Mouse (Mus musculus) spleen, adult 2 months (tissue): ENCODE data around the gene Nup107. TPM values are rescaled to one million over a fixed set of nuclear protein-coding genes. Genes with fewer than 3 reads are reported as not detected.
A peak's percentile ranks its signal among the peaks of the same experiment; 100 is the strongest.

Experiments used
- DNase-seq, 2 experiments: peaks; one replicate each; pipeline versions ENCODE4 v3.0.0 to v3.0.0-alpha.2; 2012 to 2021; ENCODE audit warnings: low spot score in 2 of 2, low read depth in 1 of 2
- H3K27ac ChIP-seq: fragments of 200-500 bp; 2 replicates; pipeline ENCODE4 v1.5.1; 2012; ENCODE audit warnings: low read length, inconsistent platforms; ENCODE audit not compliant: insufficient read depth
- H3K27me3 ChIP-seq: fragments of 200-500 bp; 2 replicates; pipeline ENCODE4 v1.6.1; 2012; ENCODE audit warnings: mild to moderate bottlenecking, moderate library complexity, low read length, inconsistent platforms; ENCODE audit not compliant: control insufficient read depth, insufficient read depth
- H3K36me3 ChIP-seq: fragments of 200-500 bp; 2 replicates; pipeline ENCODE4 v1.6.1; 2012; ENCODE audit warnings: mild to moderate bottlenecking, low read length, inconsistent platforms; ENCODE audit not compliant: control insufficient read depth, insufficient read depth
- H3K4me1 ChIP-seq: fragments of 200-500 bp; 2 replicates; pipeline ENCODE4 v1.6.1; 2011; ENCODE audit warnings: inconsistent platforms; ENCODE audit not compliant: control insufficient read depth, insufficient read depth, insufficient read length
- H3K4me3 ChIP-seq: fragments of 200-500 bp; 2 replicates; pipeline ENCODE4 v1.5.1; 2011; ENCODE audit warnings: mild to moderate bottlenecking, inconsistent platforms; ENCODE audit not compliant: insufficient read depth, insufficient read length; ENCODE audit errors: extremely low read depth
- CTCF ChIP-seq: fragments of 200-500 bp; IDR thresholded peaks from 2 replicates; pipeline ENCODE4 v1.5.1; 2011; ENCODE audit warnings: mild to moderate bottlenecking, inconsistent platforms; ENCODE audit not compliant: insufficient read depth, insufficient read length, insufficient replicate concordance; ENCODE audit errors: extremely low read depth
- POLR2A ChIP-seq: fragments of 200-500 bp; IDR thresholded peaks from 2 replicates; pipeline ENCODE4 v1.6.1; 2011; ENCODE audit warnings: low read depth, low read length, inconsistent platforms
- WGBS: fragments of 180-500 bp; shearing (Covaris S2); methylation state at CpG from one replicate; pipeline ENCODE4 v1.1.7; 2018; 5-methylcytosine and 5-hydroxymethylcytosine counted together
- polyA plus RNA-seq: library from polyadenylated mRNA; depleted of rRNA; stranded (reverse); fragments of >200 nt; gene quantifications from 2 replicates; pipeline ENCODE4 v1.2.3, GENCODE M21; 2012

The Nup107 gene
- polyA plus RNA-seq, 1 experiment, result 5.8 TPM

DNA sequence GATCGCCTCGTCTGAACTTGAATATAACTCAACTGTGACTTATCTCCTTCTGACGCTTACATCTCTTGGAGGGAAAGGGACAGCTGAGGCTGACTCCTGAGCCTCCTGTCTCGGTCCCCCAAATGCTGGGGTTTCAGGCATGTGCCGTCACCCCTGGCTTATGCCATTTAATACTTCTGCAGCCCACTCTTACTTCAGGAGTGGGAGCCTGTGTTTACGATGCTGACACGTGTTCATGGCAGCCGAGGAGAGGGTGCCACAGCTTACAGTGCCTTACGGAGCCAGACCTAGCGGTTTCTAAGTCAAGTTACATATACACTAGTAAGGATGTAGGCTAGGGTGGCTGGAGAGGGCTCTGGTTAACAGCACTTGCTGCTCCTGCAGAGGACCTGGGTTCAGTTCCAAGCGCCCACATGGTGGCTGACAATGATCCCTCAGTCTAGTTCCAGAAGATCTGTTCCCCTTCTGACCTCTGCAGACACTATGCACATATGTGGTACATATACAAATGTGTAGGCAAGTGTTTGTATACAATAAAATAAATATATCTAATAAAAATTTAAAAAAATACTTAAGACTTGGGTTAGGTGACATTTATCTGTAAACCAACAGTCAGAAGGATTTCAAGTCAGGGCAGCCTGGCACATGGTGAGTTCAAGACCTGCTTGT, 36.6 kb downstream of the Nup107 start:
- peaks cover 21% of the 10 kb centered on the region for H3K36me3 ChIP-seq
- peak overlapping the region; percentile 86 for H3K27ac ChIP-seq
- WGBS, result 73% methylated on average over 11 of the region's 11 CpGs
- TF ChIP-seq CTCF (no peak), POLR2A (no peak)
- no peaks in the 10 kb centered on the region for H3K27me3 ChIP-seq
- no peak overlapping the region for H3K4me3 ChIP-seq
- peaks cover 10% of the 10 kb centered on the region for H3K4me1 ChIP-seq
- no peak for DNase-seq

DNA sequence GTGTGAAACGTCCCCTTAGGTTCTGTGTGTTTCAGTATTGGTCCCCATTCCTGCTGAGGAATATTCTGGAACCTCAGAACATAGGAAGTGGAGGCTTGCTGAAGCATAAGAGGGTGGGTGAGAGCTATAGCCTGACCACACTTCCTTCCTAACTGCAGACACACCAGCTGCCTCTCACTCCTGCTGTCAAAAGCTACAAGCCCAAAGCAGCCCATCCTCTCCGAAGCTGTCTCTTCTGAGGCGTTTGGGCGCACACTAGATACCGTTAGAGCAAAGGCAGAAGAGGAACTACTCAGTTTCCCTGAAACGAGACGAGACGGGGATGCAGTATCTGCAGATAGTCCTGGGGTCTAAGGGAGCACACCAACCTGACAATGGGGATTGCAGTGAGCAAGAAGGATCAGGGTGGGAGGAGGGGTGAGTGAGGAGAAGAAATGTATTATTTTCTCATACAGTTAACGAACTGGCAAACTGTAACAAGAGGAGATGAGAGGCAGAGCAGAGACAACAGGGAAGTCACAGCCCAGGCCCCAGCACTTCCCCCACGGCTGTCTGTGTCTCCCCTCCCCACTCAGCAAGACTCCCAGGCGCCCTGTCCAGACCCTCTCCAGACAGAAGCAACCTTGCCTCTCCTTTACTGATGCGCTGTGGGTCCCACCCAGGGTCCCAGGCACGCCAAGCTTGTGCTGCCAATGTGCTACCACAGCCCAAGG, 37.3 kb downstream of the Nup107 start:
- WGBS, result 14% methylated on average over 13 of the region's 13 CpGs
- no peak for TF ChIP-seq CTCF
- no peak for TF ChIP-seq POLR2A
- 0 out of 2 replicates have a peak overlapping the region, but pooled peaks have one; percentile 12 for H3K4me3 ChIP-seq
- no peaks in the 10 kb centered on the region for H3K27me3 ChIP-seq
- peaks cover 18% of the 10 kb centered on the region for H3K36me3 ChIP-seq
- peak in 1 of 2 experiments; percentile 60 for DNase-seq
- H3K4me1 ChIP-seq, result peaks cover 10% of the 10 kb centered on the region
- H3K27ac ChIP-seq, result peak overlapping the region; percentile 86

DNA sequence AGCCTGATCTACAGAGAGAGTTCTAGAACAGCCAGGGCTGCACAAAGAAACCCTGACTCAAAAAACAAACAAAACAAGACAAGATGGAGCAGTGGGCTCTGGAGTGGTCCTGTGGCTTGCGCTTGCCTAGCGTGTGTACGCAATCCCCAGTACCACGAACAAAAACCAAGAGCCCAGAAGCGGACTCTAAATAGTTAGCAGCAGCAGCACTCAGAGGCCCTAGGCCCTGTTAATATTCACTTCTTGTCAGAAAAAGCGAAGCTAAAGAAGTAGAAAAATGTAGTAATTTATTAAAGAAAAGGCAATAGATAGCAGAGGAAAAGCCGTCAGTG, 37.9 kb downstream of the Nup107 start:
- Histone ChIP-seq H3K27me3 (no peaks in the 10 kb centered on the region), H3K4me3 (no peak overlapping the region), H3K27ac (peak overlapping the region; percentile 86), H3K4me1 (peaks cover 10% of the 10 kb centered on the region), H3K36me3 (peaks cover 18% of the 10 kb centered on the region)
- WGBS, result 72% methylated on average over 7 of the region's 7 CpGs
- DNase-seq, result no peak
- TF ChIP-seq POLR2A (no peak), CTCF (no peak)

- Histone ChIP-seq H3K4me1 (peaks cover 10% of the 10 kb centered on the region), H3K4me3 (no peak overlapping the region), H3K27ac (no peak overlapping the region), H3K36me3 (peaks cover 17% of the 10 kb centered on the region), H3K27me3 (no peaks in the 10 kb centered on the region)
- TF ChIP-seq POLR2A (no peak), CTCF (no peak)
- DNase-seq, result no peak
- 96% methylated on average over 8 of the region's 8 CpGs for WGBS
Measured at GRCm38 (mm10) chr10:117753711-117754608, 38.5 kb downstream of the Nup107 start.

DNA sequence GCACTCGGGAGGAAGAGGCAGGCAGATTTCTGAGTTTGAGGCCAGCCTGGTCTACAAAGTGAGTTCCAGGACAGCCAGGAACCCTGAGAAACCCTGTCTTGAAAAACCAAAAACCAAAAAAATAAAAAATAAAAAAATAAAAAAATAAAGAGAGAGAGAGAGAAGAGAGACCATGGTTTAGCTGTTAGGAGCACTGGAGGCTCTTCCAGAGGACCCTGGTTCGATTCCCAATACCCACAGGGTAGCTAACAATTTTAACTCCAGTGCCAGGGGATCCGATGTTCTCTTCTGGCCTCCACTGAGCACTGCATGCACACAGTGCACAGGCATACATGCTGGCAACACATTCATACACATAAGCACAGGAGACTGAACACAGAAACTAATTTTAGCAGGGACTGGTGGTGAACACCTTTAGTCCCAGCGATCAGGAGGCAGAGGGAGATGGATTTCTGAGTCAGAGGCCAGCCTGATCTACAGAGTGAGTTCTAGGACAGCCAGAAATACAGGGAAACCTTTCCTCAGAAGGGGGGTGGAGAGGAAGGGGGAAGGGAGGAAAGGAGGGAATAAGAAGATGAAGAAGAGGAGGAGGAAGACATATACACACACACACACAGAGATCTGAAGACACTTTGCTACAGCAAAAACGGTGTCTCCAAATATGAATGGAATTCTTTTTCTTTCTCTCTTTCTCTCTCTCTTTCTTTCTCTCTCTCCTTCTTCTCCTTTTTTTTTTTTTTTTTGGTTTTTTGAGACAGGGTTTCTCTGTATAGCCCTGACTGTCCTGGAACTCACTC, 39.5 kb downstream of the Nup107 start:
- Histone ChIP-seq H3K27me3 (no peaks in the 10 kb centered on the region), H3K4me1 (peaks cover 12% of the 10 kb centered on the region), H3K4me3 (no peak overlapping the region), H3K36me3 (peaks cover 14% of the 10 kb centered on the region), H3K27ac (no peak overlapping the region)
- no peak for DNase-seq
- WGBS, result 95% methylated on average over 5 of the region's 5 CpGs
- no peak for TF ChIP-seq POLR2A
- no peak for TF ChIP-seq CTCF

DNA sequence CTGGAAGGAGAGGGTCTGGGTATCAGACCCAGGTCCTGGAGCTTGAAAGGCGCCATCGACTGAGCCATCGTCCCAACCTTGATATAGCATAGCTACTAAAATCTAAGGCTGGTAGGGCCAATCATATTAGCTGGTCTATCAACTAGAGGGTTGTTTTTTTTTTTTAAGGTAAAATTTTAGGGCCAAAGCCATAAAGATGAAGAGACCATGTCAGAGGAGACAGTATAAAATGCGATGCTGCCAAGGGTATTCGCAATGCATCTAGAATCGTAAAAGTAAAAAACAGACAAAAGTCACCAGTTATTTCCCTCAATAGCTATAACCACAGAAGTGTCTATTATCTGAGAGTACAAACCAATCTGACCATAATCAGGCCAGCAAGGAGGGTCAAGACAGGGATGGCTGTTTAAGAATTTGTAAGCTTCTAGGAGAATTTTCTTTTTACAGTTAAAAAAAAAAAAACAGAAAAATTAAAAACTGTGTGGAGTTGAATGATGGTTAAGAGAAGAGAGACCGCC, 40.1 kb downstream of the Nup107 start:
- H3K36me3 ChIP-seq, result peaks cover 14% of the 10 kb centered on the region
- H3K27me3 ChIP-seq, result no peaks in the 10 kb centered on the region
- 97% methylated on average over 7 of the region's 7 CpGs for WGBS
- TF ChIP-seq POLR2A, result no peak
- no peak for DNase-seq
- H3K27ac ChIP-seq, result no peak overlapping the region
- peaks cover 12% of the 10 kb centered on the region for H3K4me1 ChIP-seq
- H3K4me3 ChIP-seq, result no peak overlapping the region
